Mouse (Mus musculus) left cerebral cortex, postnatal 25 days (tissue): ENCODE measurements at regions not wholly inside any gene's neighbourhood (a gene's known extent, or its start where the extent isn't known, plus 50 kb on each side); places are given as distances from the start of the nearest gene placed in this dataset.

Source experiments
- DNase-seq, 2 experiments: peaks; one replicate each; pipeline ENCODE4 v3.0.0; 2022; ENCODE audit warnings: low spot score in 2 of 2, mixed read lengths in 1 of 2
- intact Hi-C: fragments of 180-260 bp; cut with DNase I; formaldehyde crosslinking; loops from one replicate; pipeline ENCODE4 v1.15.1; 2025

DNA sequence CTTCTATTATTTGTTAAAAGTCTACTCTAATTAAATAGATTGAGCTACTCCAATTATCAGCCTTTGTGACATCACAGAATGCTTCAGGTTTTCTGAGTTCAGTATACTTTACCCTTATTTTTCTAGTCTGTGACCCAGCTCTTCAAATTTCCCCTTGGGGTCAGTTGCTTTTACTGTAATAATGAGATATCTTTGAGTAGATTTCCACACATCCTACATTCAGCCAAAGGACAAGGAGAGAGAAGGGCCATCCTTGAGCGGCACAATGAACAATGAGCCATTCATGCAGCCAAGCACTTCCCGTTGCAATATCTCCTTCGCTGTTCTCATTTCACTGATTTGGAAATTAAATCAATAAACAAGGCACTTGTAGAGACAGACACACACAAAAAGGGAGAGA is 113.6 kb downstream of the Avpr1a start:
- DNase-seq: no peak
- intact Hi-C loops: no loop called here

DNA sequence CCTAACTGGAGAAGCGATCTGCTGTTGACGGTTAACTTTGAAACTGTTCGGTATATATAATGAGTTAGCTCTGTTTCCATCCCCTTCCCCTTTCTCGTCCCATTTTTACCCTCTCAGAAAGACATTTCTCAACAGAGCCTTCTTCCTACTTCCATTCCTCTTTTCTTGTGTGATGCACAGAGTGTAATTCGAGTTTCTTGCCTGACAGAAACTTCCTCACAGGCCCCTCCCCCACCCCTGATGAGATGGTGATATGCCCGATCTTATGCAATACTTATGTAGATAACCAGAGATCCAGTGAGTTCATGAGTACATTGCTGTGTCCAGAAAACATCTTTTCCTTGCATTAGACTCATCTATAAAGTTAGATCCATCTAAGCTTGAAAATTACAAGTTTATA is 114.2 kb downstream of the Avpr1a start:
- DNase-seq: no peak
- intact Hi-C loops: no loop called here

DNA sequence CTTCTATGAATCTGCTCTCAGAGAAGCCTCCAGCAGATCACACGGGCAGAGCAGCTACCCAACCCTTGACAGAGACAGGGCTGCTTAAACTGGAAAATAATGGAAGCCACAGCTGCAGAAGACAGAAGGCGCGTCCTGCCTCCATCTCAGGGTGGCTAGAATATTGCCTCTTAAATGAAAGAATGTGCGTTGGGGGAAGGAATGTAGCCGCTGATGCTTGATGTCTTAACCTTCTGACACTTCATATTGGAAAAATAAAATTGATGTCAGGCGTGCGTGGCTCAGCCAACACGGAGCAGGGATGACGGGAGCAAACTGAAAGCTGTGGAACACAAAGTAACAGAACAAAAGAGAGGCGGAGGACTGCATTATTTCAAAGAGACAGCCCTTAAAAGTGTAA is 114.6 kb upstream of the Ppm1h start:
- intact Hi-C loops: no loop called here
- no peak for DNase-seq

GRCm38 (mm10) chr10:122564473-122564872 is 114.1 kb upstream of the Ppm1h start:
- peak in 1 of 2 experiments; percentile 19 for DNase-seq
- intact Hi-C loops: no loop called here

DNA sequence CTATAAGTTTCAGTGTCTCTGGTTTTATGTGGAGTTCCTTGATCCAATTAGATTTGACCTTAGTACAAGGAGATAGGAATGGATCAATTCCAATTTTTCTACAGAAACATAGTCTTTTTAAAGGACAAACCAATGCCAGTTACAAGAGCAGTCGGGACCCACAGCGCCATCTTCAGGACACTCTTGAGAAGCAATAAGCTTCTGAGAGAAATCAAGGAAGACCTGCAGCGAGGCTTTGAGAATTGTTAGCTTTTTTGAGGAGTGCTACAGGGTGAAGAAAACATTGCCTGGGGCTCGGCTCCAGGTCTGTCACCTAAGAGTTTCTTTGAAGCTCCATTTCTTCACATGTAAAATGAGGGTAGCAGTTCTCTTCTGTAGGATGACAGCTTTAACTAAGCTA is 112.0 kb upstream of the Ppm1h start:
- DNase-seq: no peak
- intact Hi-C loops: loop anchor here (5.0 kb wide), 1 partner anchor 111 kb away; the partner anchor contains the start of gene Ppm1h

DNA sequence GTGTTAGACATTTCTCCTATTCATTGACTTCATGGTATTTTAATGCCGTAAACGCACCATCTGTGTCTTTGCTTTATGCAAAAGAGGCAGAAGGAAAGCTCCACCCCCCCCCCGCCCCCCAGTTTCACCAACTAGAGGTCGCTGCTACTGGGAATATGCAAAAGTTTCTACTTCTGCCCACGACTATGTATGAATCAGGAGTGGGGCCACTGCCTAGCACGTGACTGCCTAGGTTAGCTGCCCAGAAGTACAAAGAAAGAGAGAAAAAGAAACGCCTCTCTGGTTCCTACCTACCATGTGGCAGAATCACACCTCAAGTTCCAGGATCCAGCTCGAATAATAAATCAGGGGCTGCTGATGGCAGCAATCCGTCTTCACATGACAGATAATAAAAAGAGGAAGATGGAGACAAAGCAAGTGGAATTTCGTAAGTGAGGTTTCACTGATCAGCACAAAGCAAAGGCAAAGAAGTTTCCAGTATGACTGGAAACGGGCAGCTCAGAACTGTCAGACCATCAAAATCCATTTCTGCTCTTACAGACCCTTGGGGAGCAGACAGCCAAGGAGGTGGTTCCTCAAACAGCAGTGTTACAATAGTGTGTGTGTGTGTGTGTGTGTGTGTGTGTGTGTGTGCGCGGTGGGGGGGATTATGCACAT is 108.9 kb upstream of the Ppm1h start:
- intact Hi-C loops: loop anchor here (5.0 kb wide), 1 partner anchor 108 kb away; the partner anchor contains the start of gene Ppm1h
- DNase-seq: peak in 1 of 2 experiments; percentile 70

DNA sequence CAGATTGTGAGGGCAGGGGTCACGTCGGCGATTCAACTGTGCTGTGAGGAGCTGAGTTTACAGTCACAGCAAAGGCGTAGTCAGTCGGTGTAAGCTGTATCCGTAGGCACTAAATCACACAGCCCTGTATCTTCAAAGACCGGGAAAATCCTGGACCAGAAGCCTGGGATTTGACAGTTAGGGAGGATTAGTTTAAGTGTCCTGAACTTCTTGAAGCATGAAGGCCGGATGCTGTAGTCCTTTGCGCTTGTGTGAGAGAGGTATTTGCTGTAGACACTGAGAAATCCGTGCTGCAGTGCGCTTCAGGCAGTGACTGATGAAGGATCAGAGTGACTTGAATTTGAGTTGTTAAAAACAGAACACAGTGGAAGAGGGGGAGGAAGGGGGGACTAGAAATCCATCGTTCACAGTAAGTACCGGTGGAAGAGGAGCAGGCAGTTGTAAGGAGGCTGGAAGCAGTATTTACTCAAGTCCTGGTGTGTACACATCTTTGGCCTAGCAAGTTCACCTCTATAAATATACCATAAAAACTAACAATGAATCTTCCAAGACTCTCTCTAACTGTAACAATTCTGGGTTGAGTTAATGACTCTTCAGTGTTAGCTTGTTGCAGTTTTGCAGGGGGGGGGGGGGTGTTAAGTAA is 107.5 kb upstream of the Ppm1h start:
- intact Hi-C loops: no loop called here
- DNase-seq: no peak

DNA sequence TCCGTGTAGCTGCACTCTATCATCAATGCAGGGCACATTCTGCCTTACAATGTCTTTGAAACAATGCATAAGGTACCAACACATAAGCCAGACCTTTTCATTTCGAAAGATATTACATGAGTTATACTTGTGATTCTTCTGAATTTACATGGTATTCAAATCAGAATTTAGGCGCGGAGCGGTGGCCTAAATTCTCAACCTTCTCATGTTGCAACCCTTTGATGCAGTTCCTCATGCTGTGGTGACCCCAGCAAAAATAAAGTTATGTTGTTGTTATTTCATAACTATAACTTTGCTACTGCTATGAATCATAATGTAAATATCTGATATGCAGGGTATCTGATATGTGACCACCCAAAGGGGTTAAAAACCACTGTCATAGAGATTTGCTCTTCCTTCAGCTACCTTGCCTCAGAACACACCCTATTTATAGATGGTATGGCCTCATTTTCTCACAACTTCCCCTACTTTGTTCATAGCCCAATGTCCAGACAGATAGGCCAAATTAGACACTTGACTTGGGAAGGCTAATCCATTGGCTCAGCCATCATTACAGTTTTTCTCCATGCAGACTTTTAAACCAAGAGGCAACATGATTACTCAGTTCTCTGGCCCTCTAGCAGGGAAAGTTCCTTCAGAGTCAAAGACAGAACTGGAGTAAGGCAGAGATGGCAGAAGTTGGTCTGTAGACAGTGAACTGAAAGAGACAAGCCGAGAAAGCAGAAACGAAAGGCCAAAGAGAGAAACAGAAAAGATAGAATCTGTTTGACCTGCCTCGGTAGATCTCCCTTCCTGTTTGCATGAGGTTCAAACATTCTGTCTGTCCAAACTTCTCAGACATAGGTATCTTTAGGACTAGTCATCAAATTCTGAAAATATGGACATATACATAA is 102.1 kb upstream of the Ppm1h start:
- no peak for DNase-seq
- intact Hi-C loops: no loop called here

- no peak for DNase-seq
- intact Hi-C loops: no loop called here
Measured at GRCm38 (mm10) chr10:122578209-122579001, 100.2 kb upstream of the Ppm1h start.

GRCm38 (mm10) chr10:122581096-122581495 is 97.5 kb upstream of the Ppm1h start:
- no peak for DNase-seq
- intact Hi-C loops: no loop called here

DNA sequence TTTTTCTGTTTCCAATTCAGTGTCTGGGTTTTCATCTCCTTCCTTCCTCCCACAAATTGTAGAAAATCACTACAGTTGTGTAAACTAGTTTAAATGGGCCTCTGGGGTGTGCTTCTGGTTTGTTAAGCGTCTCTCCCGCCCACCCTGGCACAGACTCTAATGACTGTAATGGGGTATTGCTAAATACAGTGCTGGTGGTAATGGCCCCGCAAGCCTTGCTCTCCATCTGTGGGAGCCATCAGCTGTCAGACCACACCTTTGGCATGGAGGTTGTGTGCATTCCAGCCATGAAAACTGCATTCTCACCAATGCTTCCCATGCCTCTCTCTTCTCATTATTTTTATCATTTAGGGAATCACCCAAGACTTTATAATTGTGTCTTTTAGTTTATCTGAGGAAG is 91.0 kb upstream of the Ppm1h start:
- no peak for DNase-seq
- intact Hi-C loops: no loop called here

DNA sequence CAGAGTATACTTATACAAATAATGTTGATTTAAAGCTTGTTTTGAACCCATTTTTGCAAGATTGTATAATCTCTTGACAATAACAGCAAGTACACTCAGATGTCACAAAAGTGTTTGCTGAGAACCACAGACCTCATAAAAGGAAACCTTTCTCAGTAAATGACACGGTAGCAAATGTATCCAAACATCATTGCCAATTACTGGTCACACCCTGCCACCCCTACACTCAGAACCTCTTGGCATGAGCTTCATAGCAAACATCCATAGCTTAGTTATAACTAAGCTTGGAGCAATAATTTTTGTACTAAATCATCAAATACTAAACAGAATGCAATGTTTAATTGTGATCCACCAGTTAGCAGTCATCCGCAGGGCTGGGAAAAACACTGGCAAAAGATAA is 79.1 kb upstream of the Ppm1h start:
- intact Hi-C loops: no loop called here
- no peak for DNase-seq

- intact Hi-C loops: no loop called here
- peak in 1 of 2 experiments; percentile 6 for DNase-seq
Measured at GRCm38 (mm10) chr10:122602394-122602793, 76.2 kb upstream of the Ppm1h start.

DNA sequence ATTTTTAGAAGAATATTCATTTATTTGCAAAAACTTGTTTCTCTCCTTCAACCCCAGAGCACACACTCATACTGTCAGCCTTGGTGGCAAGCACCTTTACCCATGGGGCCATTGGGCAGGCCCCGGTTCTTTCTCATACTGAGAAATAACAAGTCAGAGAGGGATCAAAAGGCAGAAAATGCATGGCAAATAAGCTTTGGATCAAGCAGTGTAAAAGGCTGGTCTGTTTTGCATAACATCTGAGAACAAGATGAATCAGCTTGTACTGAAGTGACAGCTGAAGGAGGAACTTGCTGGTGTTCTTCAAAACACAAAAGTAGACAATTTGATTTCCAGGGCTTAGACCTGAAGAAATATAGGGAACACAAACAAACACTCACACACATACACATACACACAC is 74.6 kb upstream of the Ppm1h start:
- intact Hi-C loops: no loop called here
- no peak for DNase-seq

DNA sequence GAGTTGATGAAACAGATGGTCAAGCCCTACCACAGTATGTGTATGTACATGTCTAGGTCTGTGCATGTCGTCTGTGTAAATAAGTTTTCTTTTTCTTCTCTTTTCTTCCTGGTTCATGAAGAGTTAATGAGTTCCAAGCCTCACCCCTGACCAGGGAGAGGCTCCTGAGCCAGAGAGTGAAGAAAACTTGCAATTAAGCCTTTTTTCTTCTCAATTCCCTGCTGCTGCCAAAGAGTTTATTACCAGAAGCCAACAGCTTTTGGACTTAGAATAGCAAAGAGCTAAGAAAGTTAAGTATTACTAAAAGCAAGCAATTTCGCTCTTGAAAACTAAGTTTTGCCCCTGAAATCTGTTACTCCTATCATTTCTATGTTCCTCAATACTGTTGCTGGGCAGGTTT is 65.3 kb upstream of the Ppm1h start:
- intact Hi-C loops: no loop called here
- no peak for DNase-seq

DNA sequence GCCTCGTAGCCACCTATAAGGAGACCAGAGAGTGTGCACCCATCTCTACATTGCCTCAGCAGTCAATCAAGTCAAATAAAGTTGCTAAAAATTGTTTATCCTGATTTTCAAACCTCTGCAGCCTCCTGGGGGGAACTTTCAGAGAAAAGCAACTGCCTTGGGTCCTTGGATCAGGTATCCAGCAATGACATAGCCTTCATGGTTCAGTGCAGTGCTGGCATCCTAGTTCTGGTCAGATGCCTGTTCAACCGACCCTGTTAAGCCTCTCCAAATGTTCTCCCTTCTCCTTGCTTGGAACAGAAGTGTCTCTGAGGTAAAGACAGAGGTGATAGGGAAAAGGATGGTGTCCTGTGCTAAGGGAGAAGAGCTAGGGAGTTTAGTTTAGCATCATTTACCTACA is 64.7 kb upstream of the Ppm1h start:
- intact Hi-C loops: no loop called here
- DNase-seq: no peak

- intact Hi-C loops: no loop called here
- no peak for DNase-seq
Measured at GRCm38 (mm10) chr10:122614720-122615119, 63.8 kb upstream of the Ppm1h start.

DNA sequence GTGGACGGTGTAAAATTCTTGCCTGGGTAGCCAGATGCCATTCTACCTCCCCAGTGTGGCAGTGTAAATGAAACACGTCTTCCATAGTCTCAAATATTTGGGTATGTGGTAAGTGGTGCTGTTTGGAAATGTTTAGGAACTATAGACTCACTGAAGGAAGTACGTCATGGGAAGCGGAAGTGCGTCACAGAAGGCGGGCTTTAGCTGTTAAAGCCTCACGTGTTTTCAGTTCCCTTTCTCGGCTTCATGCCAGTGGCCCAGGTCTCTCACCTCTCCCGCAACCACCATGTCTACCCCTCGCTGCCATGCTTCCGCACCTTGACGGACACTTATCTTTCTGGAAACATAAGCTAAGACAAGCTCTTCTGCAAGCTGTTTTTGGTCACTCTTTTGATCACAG is 62.9 kb upstream of the Ppm1h start:
- no peak for DNase-seq
- intact Hi-C loops: no loop called here

- intact Hi-C loops: no loop called here
- no peak for DNase-seq
Measured at GRCm38 (mm10) chr10:122616385-122616784, 62.2 kb upstream of the Ppm1h start.

DNA sequence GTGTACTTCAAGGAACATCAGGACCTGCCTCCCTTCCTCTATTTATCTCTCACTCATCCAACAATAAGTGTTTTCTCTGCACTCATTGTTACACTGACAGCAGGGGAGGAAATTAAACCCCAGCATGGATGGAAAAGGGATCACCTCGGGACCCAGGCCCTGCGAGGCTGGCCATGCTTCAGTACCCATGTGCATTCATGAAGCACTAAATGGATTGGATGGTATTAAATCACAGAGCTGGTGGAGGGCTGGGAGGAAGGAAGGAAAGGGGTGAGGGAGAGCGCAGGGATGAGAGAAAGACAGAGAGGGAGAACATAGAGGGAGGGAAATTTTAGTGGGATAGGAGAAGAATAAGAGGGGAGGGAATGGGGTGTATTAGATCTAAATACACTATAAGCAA is 59.7 kb upstream of the Ppm1h start:
- no peak for DNase-seq
- intact Hi-C loops: no loop called here
